Mouse (Mus musculus): ENCODE results near the gene ccdc198. TPM values are rescaled to one million over a fixed set of nuclear protein-coding genes. Genes with fewer than 3 reads are reported as not detected.
A peak's percentile ranks its signal among the peaks of the same experiment; 100 is the strongest.

The ccdc198 gene
- total RNA-seq, 4 experiments from 2014 or later: not detected

- DNase-seq: no peak
These were observed 48.2 kb downstream of the ccdc198 start for GRCm38 (mm10) chr14:49197031-49197527.

- no peak for DNase-seq
These were observed 59.0 kb downstream of the ccdc198 start for GRCm38 (mm10) chr14:49186270-49186669.

GRCm38 (mm10) chr14:49179736-49180135 lies 65.5 kb downstream of the ccdc198 start:
- no peak for DNase-seq

- DNase-seq: no peak
These were observed 71.8 kb downstream of the ccdc198 start for GRCm38 (mm10) chr14:49173290-49174135.

GRCm38 (mm10) chr14:49172582-49172988 lies 72.7 kb downstream of the ccdc198 start:
- peak; percentile 11 for DNase-seq

- peak; percentile 98 for DNase-seq
These were observed 73.2 kb downstream of the ccdc198 start, which contains the start of gene Naa30 for GRCm38 (mm10) chr14:49171867-49172581. Gene Naa30 (plus strand): TSS chr14:49172226.

- DNase-seq: no peak
These were observed 74.0 kb downstream of the ccdc198 start for GRCm38 (mm10) chr14:49171286-49171685.

Other genes with a start within 250 kb of the ccdc198 start
- 10 to 100 TPM; 21.4 to 28.4 (median 24.0) TPM for gene Ap5m1, start 179.4 kb downstream of the ccdc198 start, total RNA-seq (2022)
- gene Exoc5, start 178.8 kb downstream of the ccdc198 start, total RNA-seq (2022): 10 to 100 TPM; 31.6 to 39.8 (median 37.6) TPM
- 10 to 100 TPM; 26.0 to 26.6 (median 26.5) TPM for gene Naa30, start 73.2 kb downstream of the ccdc198 start, total RNA-seq (2022)